Comparison of ENCODE assay signal across 8 mouse cellular contexts in genomic region chr17:3446191-3446950, GRCm38 (mm10).
DNase-seq lines count a peak whose midpoint lies in the region; ATAC-seq lines count a peak whose summit lies in the region.

No protein-coding gene starts in this region.

- H3K4me2 ChIP-seq in heart, embryonic 15.5 days, result no peak overlapping the region
- no peak overlapping the region for H3K4me2 ChIP-seq in limb, embryonic 15.5 days
- no peak overlapping the region for H3K4me2 ChIP-seq in forebrain, embryonic 13.5 days

- 47% methylated on average over 8 of the region's 8 CpGs for WGBS in heart, embryonic 15.5 days
- WGBS in limb, embryonic 15.5 days, result 33% methylated on average over 8 of the region's 8 CpGs
- 55% methylated on average over 8 of the region's 8 CpGs for WGBS in forebrain, embryonic 13.5 days

- peaks cover 6% of the 10 kb centered on the region for H3K4me1 ChIP-seq in heart, embryonic 15.5 days (replicated peaks)
- H3K4me1 ChIP-seq in limb, embryonic 15.5 days, result peaks cover 10% of the 10 kb centered on the region
- H3K4me1 ChIP-seq in forebrain, embryonic 13.5 days, result peaks cover 26% of the 10 kb centered on the region

- H3K4me3 ChIP-seq in heart, embryonic 15.5 days, result no peak overlapping the region
- H3K4me3 ChIP-seq in limb, embryonic 15.5 days, result no peak overlapping the region
- no peak overlapping the region for H3K4me3 ChIP-seq in forebrain, embryonic 13.5 days

- intact Hi-C loops in heart, postnatal 25 days (cut with DNase I), result loop anchor here (2.0 to 5.0 kb wide), 2 partner anchors 159 to 174 kb away; no protein-coding TSS in a partner anchor

- peak; percentile 87 for DNase-seq in heart, adult 11 months
- no peak for DNase-seq in heart, postnatal 25 days (ENCODE audit: low spot score)
- peak; percentile 28 for DNase-seq in 3134 (ENCODE audit: extremely low read depth, insufficient read length, low spot score)
- peak; percentile 78 for DNase-seq in NIH3T3 (ENCODE audit: low read depth)
- DNase-seq in spleen, postnatal 14 days (ENCODE audit: low spot score in 2 of 2), result no peak

- no peaks in the 10 kb centered on the region for H3K36me3 ChIP-seq in heart, embryonic 15.5 days
- peaks cover 25% of the 10 kb centered on the region for H3K36me3 ChIP-seq in limb, embryonic 15.5 days
- 0 out of 2 replicates have a peak, but pooled peaks cover 6% of the 10 kb centered on the region for H3K36me3 ChIP-seq in forebrain, embryonic 13.5 days (ENCODE audit: poor library complexity, severe bottlenecking)

- H3K27ac ChIP-seq in heart, embryonic 15.5 days, result no peak overlapping the region
- H3K27ac ChIP-seq in limb, embryonic 15.5 days, result 0 out of 2 replicates have a peak overlapping the region, but pooled peaks have one; percentile 2
- H3K27ac ChIP-seq in forebrain, embryonic 13.5 days, result no peak overlapping the region

- no peaks in the 10 kb centered on the region for H3K27me3 ChIP-seq in heart, embryonic 15.5 days
- H3K27me3 ChIP-seq in limb, embryonic 15.5 days, result no peaks in the 10 kb centered on the region
- peaks cover 9% of the 10 kb centered on the region; the same call in 1 of the 2 replicates for H3K27me3 ChIP-seq in forebrain, embryonic 13.5 days

- ATAC-seq in heart, embryonic 15.5 days (replicated peaks; ENCODE audit: insufficient number of reproducible peaks, insufficient read depth, low FRiP score, low read depth), result 0 out of 2 replicates have a peak, but pooled peaks have one; percentile 11
- ATAC-seq in limb, embryonic 15.5 days (ENCODE audit: insufficient number of reproducible peaks, low FRiP score, low TSS enrichment, low read depth), result no peak
- no peak for ATAC-seq in forebrain, embryonic 13.5 days

- H3K9ac ChIP-seq in heart, embryonic 15.5 days, result no peak overlapping the region
- H3K9ac ChIP-seq in limb, embryonic 15.5 days, result no peak overlapping the region
- no peak overlapping the region for H3K9ac ChIP-seq in forebrain, embryonic 13.5 days

- no peaks in the 10 kb centered on the region for H3K9me3 ChIP-seq in heart, embryonic 15.5 days (replicated peaks)
- H3K9me3 ChIP-seq in limb, embryonic 15.5 days, result no peaks in the 10 kb centered on the region
- no peaks in the 10 kb centered on the region for H3K9me3 ChIP-seq in forebrain, embryonic 13.5 days (replicated peaks)

Comparison
In these comparisons a context has a peak if more than half of its experiments do, and no peak if none do; other contexts are left out.
1. DNase-seq: peak in heart, adult 11 months (single experiment), 3134 (single experiment) and NIH3T3 (single experiment); none in heart, postnatal 25 days (single experiment) and spleen, postnatal 14 days (0 of 2).